Mouse (Mus musculus) cortical plate, adult 2 months (tissue): Measurements from ENCODE around the gene Zfp148.

Experiments used
- CTCF ChIP-seq: fragments of 200-500 bp; IDR thresholded peaks from 2 replicates; pipeline ENCODE4 v1.5.1; 2011; ENCODE audit warnings: mild to moderate bottlenecking, control low read depth, low read length; ENCODE audit not compliant: insufficient read depth; ENCODE audit errors: extremely low read depth
- POLR2A ChIP-seq: fragments of 200-500 bp; IDR thresholded peaks from 2 replicates; pipeline ENCODE4 v1.6.1; 2011; ENCODE audit warnings: mild to moderate bottlenecking, low read length, control low read depth; ENCODE audit not compliant: insufficient read depth; ENCODE audit errors: extremely low read depth

- no peak for TF ChIP-seq CTCF
- TF ChIP-seq POLR2A: no peak
Measured at GRCm38 (mm10) chr16:33333015-33333414, 47.6 kb upstream of the Zfp148 start.
